Mouse (Mus musculus): Measurements from ENCODE around the gene Sh3bp2. TPM values are rescaled to one million over a fixed set of nuclear protein-coding genes. Genes with fewer than 3 reads are reported as not detected.

Sh3bp2 gene
- total and polyA plus RNA-seq, 2 experiments from 2014 or later = 17.6 to 44.1 TPM

DNA sequence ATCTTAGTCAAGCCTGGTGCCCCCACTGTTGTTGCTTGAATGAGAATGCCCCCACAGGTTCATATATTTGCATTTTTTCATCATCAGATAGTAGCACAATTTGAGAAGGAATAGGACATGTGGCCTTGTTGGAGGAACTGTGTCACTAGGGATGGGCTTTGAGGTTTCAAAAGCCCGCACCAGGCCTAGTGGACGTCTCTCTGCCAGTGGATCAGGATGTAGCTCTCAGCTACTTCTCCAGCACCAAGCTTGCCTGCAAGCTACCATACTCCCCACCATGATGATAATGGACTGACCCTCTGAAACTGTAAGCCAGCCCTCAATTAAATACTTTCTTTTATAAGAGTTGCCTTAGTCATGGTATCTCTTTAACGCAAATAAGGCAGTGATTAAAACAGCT is 13.2 kb upstream of the Sh3bp2 start:
- ATAC-seq (ENCODE audit: low FRiP score) = no peak
- Histone ChIP-seq H3K9ac (replicated peaks; ENCODE audit: low read length, poor library complexity, severe bottlenecking) (no peak overlapping the region), H3K27ac (ENCODE audit: low read depth, low read length) (no peak overlapping the region), H3K4me1 (ENCODE audit: insufficient read depth, low read length) (no peaks in the 10 kb centered on the region), H3K4me3 (ENCODE audit: low read depth, low read length) (no peak overlapping the region), H3K4me2 (ENCODE audit: low read depth, low read length, poor library complexity, severe bottlenecking) (no peak overlapping the region), H3K27me3 (ENCODE audit: insufficient read depth, low read length) (no peaks in the 10 kb centered on the region), H3K36me3 (ENCODE audit: insufficient read depth, low read length) (no peaks in the 10 kb centered on the region), H3K9me3 (ENCODE audit: low read length) (no peaks in the 10 kb centered on the region)
- no peak for DNase-seq (ENCODE audit: low spot score)
- TF ChIP-seq CTCF (IDR thresholded peaks at IDR 0.05) = no peak
- WGBS = 86% methylated on average over 3 of the region's 3 CpGs

DNA sequence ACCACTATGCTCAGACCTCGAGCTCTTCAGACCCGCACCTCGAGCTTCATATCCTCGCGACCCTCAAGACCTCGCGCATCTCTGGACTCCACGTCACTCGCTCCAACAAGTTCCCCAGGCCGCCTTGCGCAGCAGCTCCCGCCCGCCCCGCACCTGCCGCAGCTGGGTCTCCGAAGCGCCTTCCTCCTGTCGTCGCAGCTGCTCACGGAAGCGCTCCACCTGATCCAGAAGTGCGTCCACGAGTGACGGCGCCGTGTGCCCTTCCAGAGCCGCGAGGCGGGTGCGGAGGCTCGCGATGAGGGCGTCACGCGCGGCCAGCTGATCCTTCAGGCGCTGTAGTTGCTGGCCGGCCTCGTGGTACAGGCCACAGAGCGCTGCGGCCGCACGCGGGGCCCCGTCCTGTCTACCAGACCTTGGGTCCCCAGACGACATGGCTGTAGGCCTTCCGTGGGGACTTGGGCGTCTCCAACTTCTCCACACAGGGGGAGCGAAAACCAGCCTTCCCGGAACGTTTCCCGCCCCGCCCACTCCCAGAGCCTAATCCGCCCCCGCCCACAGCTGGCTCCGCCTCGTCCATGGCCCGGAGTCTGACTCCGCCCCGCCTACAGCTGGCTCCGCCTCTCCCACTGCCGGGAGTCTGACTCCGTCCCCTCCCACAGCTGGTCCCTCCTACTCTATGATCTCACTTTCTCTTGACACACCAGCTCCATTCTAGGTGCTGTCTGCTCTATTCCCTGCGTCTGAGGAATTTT is 12.0 kb upstream of the Sh3bp2 start, which contains the start of gene Tnip2:
TSS of gene Tnip2 (minus strand) at position 526 of the 752 bp plus-strand sequence.
- H3K36me3 ChIP-seq (ENCODE audit: insufficient read depth, low read length) = no peaks in the 10 kb centered on the region
- peak within 1 kb of the TSS; percentile 66 for H3K4me3 ChIP-seq (ENCODE audit: low read depth, low read length)
- H3K9me3 ChIP-seq (ENCODE audit: low read length) = no peaks in the 10 kb centered on the region
- peak within 1 kb of the TSS; percentile 88 for H3K4me2 ChIP-seq (ENCODE audit: low read depth, low read length, poor library complexity, severe bottlenecking)
- H3K27me3 ChIP-seq (ENCODE audit: insufficient read depth, low read length) = no peaks in the 10 kb centered on the region
- peak within 1 kb of the TSS; percentile 44; the same call in 1 of the 2 replicates for H3K27ac ChIP-seq (ENCODE audit: low read depth, low read length)
- no peaks in the 10 kb centered on the region for H3K4me1 ChIP-seq (ENCODE audit: insufficient read depth, low read length)
- under 1% methylated on average over 64 of the region's 64 CpGs for WGBS
- ATAC-seq (ENCODE audit: low FRiP score) (peak; percentile 92), DNase-seq (ENCODE audit: low spot score) (peak; percentile 92)
- H3K9ac ChIP-seq (replicated peaks; ENCODE audit: low read length, poor library complexity, severe bottlenecking) = peak within 1 kb of the TSS; percentile 66
- no peak for TF ChIP-seq CTCF (IDR thresholded peaks at IDR 0.05)

DNA sequence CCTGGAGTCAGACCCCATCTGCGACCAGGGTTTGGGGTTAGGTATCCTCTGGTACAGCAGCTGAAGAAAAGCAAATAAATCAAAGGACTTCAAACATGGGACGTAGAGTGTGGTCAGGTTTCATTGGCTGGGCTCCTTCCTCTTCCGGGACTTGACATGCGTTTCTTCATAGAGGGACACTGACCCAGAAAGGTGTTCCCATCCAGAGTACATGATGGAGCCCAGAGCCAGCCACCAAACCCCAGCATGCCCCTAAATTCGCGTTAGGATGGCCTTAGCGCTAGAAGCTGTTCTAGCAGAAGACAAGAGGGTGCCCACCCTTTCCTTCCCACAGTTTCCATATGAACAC is 11.4 kb upstream of the Sh3bp2 start:
- Histone ChIP-seq H3K27ac (ENCODE audit: low read depth, low read length) (peak overlapping the region; percentile 44; the same call in 1 of the 2 replicates), H3K27me3 (ENCODE audit: insufficient read depth, low read length) (no peaks in the 10 kb centered on the region), H3K9me3 (ENCODE audit: low read length) (no peaks in the 10 kb centered on the region), H3K4me1 (ENCODE audit: insufficient read depth, low read length) (no peaks in the 10 kb centered on the region), H3K9ac (replicated peaks; ENCODE audit: low read length, poor library complexity, severe bottlenecking) (0 out of 2 replicates have a peak overlapping the region, but pooled peaks have one; percentile 66), H3K4me2 (ENCODE audit: low read depth, low read length, poor library complexity, severe bottlenecking) (peak overlapping the region; percentile 88), H3K4me3 (ENCODE audit: low read depth, low read length) (peak overlapping the region; percentile 66), H3K36me3 (ENCODE audit: insufficient read depth, low read length) (no peaks in the 10 kb centered on the region)
- ATAC-seq (ENCODE audit: low FRiP score) = no peak
- 20% methylated on average over 7 of the region's 7 CpGs for WGBS
- DNase-seq (ENCODE audit: low spot score) = no peak
- no peak for TF ChIP-seq CTCF (IDR thresholded peaks at IDR 0.05)

DNA sequence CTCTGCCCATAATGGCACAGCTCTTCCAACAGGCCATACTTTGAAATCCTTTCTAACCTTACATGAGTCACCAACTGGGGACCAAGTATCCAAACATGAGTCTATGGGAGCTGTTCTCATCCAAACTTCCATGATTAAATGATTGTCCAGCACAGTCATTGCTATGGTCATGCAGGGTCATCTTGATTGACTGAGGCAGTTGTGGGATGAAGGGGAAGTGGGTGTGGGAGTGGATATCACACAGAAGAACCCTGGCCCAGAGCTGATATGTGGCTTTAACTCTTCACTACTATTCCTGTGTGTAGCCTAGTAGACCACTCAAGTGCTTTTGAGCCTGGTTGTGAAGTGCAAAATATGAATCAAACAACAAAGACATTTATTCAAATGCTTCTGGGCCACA is 10.5 kb upstream of the Sh3bp2 start:
- H3K36me3 ChIP-seq (ENCODE audit: insufficient read depth, low read length) = no peaks in the 10 kb centered on the region
- H3K4me2 ChIP-seq (ENCODE audit: low read depth, low read length, poor library complexity, severe bottlenecking) = no peak overlapping the region
- ATAC-seq (ENCODE audit: low FRiP score) (no peak), DNase-seq (ENCODE audit: low spot score) (no peak)
- H3K9me3 ChIP-seq (ENCODE audit: low read length) = no peaks in the 10 kb centered on the region
- no peak overlapping the region for H3K27ac ChIP-seq (ENCODE audit: low read depth, low read length)
- no peak overlapping the region for H3K9ac ChIP-seq (replicated peaks; ENCODE audit: low read length, poor library complexity, severe bottlenecking)
- no peak for TF ChIP-seq CTCF (IDR thresholded peaks at IDR 0.05)
- H3K27me3 ChIP-seq (ENCODE audit: insufficient read depth, low read length) = no peaks in the 10 kb centered on the region
- H3K4me3 ChIP-seq (ENCODE audit: low read depth, low read length) = no peak overlapping the region
- no peaks in the 10 kb centered on the region for H3K4me1 ChIP-seq (ENCODE audit: insufficient read depth, low read length)

DNA sequence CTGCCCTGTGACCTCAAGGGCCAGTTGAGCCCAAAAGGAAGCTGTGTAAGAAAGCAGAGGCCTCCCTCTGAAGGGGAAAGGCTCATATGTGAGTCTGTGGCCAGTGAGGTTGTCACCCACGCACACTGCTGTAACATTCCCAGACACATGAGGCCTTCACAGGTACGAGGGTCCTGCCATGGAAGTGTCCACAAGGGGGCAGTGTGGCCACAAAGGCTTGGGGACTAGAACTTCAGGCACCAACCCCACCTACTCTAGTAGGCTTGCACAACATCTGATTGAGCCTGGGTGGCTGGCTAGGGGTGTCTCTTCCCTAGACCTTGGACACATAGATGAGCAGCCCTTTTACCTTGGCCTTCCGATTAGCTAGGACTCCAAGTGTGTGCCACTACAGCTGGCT is 7.7 kb upstream of the Sh3bp2 start:
- peak; percentile 70 for TF ChIP-seq CTCF (IDR thresholded peaks at IDR 0.05)
- Histone ChIP-seq H3K27me3 (ENCODE audit: insufficient read depth, low read length) (no peaks in the 10 kb centered on the region), H3K9ac (replicated peaks; ENCODE audit: low read length, poor library complexity, severe bottlenecking) (no peak overlapping the region), H3K4me3 (ENCODE audit: low read depth, low read length) (no peak overlapping the region), H3K27ac (ENCODE audit: low read depth, low read length) (no peak overlapping the region), H3K9me3 (ENCODE audit: low read length) (no peaks in the 10 kb centered on the region), H3K36me3 (ENCODE audit: insufficient read depth, low read length) (no peaks in the 10 kb centered on the region), H3K4me1 (ENCODE audit: insufficient read depth, low read length) (no peaks in the 10 kb centered on the region), H3K4me2 (ENCODE audit: low read depth, low read length, poor library complexity, severe bottlenecking) (no peak overlapping the region)
- peak; percentile 48 for DNase-seq (ENCODE audit: low spot score)
- 31% methylated on average over 3 of the region's 3 CpGs for WGBS
- ATAC-seq (ENCODE audit: low FRiP score) = no peak

DNA sequence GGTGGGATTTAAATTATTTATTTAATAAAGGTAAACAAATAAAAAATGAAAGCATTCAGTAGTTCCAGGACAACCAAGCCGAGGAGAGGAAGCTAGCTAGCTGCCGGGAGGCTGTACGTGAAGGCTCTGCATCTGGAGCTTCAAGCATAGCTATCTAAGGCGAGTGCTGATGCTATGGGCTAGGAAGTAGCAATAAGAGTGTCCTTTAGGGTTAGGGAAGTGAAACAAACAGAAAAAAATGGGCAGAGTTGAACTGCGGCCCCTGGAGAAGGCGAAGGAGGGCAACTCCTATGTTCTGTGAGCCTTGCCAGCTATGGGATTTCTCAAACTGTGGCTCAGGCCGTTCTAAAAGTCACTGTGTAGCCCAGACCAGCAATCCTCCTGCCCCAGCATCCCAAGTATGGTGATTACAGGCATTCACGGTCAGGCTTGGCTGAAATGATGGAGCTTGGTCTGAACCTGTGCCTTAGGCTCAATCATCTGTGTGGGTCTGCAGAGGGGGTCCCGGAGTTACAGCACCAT is 6.2 kb upstream of the Sh3bp2 start:
- no peaks in the 10 kb centered on the region for H3K27me3 ChIP-seq (ENCODE audit: insufficient read depth, low read length)
- no peaks in the 10 kb centered on the region for H3K36me3 ChIP-seq (ENCODE audit: insufficient read depth, low read length)
- no peak overlapping the region for H3K9ac ChIP-seq (replicated peaks; ENCODE audit: low read length, poor library complexity, severe bottlenecking)
- H3K27ac ChIP-seq (ENCODE audit: low read depth, low read length) = no peak overlapping the region
- no peak for DNase-seq (ENCODE audit: low spot score)
- no peak for ATAC-seq (ENCODE audit: low FRiP score)
- no peak overlapping the region for H3K4me3 ChIP-seq (ENCODE audit: low read depth, low read length)
- H3K9me3 ChIP-seq (ENCODE audit: low read length) = no peaks in the 10 kb centered on the region
- no peak for TF ChIP-seq CTCF (IDR thresholded peaks at IDR 0.05)
- whole genome bisulfite sequencing = 82% methylated on average over 9 of the region's 9 CpGs
- H3K4me2 ChIP-seq (ENCODE audit: low read depth, low read length, poor library complexity, severe bottlenecking) = no peak overlapping the region
- no peaks in the 10 kb centered on the region for H3K4me1 ChIP-seq (ENCODE audit: insufficient read depth, low read length)

Measured in midbrain, postnatal 0 days (tissue).